Mouse (Mus musculus): ENCODE data around the gene Alcam. TPM values are rescaled to one million over a fixed set of nuclear protein-coding genes. Genes with fewer than 3 reads are reported as not detected.

Gene Alcam
- polyA plus RNA-seq, 1 experiment: 27.7 TPM

- H3K36me3 ChIP-seq (ENCODE audit: control insufficient read depth, insufficient read depth): no peaks in the 10 kb centered on the region
- no peaks in the 10 kb centered on the region for H3K79me2 ChIP-seq (ENCODE audit: control insufficient read depth, insufficient read depth)
- H3K79me3 ChIP-seq (ENCODE audit: low read depth): no peaks in the 10 kb centered on the region
- no peak overlapping the region for H3K4me3 ChIP-seq (ENCODE audit: insufficient read depth, poor library complexity, severe bottlenecking)
- H3K27me3 ChIP-seq (ENCODE audit: control insufficient read depth, insufficient read depth, insufficient read length): no peaks in the 10 kb centered on the region
- TF ChIP-seq MAX (IDR thresholded peaks at IDR 0.05) (no peak), MYOG (IDR thresholded peaks at IDR 0.05; ENCODE audit: control insufficient read depth, extremely low read depth, insufficient read length) (no peak), USF1 (IDR thresholded peaks at IDR 0.05; ENCODE audit: low read depth) (no peak), CEBPB (IDR thresholded peaks at IDR 0.05; ENCODE audit: low read depth) (no peak), FOSL1 (IDR thresholded peaks at IDR 0.05; ENCODE audit: insufficient read depth, low read length, poor library complexity, severe bottlenecking) (no peak), MYOD1 (IDR thresholded peaks at IDR 0.05; ENCODE audit: control insufficient read depth, insufficient read length, low read depth) (no peak), CTCF (IDR thresholded peaks at IDR 0.05; ENCODE audit: control insufficient read depth, insufficient read depth, insufficient read length) (no peak)
- no peak overlapping the region for H3ac ChIP-seq (ENCODE audit: control insufficient read depth, insufficient read length, low read depth)
These were observed 10.7 kb upstream of the Alcam start for GRCm38 (mm10) chr16:52464597-52464996.

DNA sequence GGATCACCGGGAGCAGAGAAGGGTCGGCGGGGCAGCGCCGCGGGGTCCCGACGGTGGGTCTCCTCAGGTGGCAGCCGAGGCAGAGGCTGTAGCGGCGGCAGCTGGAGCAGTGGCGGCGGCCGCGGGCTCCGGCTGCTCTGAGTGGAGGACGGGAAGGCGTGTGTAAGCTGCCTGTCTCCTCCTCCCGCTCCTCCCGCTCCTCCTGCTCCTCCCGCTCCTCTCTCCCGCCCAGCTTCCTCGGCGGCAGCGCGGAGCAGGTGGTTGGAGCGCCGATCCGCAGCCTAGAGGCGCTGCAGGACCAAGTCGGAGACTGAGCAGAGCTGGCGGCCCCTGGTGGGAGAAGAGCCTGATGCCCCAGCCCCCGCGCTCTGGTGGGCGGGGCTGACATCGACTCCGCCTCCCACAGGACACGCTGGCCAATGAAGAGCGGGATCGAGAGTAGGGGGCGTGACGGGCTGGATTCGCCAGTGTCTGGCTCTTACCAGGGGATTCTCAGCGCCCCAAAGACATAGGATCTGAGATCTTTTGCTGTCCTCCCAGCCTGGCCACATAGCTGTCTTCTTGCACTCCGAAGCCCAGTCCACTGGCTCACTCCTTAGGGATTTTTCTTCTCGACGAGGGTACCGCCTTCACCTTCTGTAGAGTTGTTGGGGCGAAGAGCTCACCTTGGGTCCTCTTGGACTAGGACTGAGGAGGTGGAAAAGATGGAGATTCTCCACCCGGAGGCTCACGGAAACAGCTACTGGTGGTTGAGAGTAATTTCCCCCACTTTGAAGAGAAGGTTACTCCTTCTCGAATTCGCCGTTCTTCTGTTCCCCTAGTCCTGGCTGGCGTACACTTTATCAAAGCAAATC is 785 bp downstream of the Alcam start:
- Histone ChIP-seq H3K79me3 (ENCODE audit: low read depth) (peaks cover 46% of the 10 kb centered on the region), H3K36me3 (ENCODE audit: control insufficient read depth, insufficient read depth) (peaks cover 5% of the 10 kb centered on the region), H3K27me3 (ENCODE audit: control insufficient read depth, insufficient read depth, insufficient read length) (no peaks in the 10 kb centered on the region), H3K79me2 (ENCODE audit: control insufficient read depth, insufficient read depth) (peaks cover 47% of the 10 kb centered on the region), H3ac (ENCODE audit: control insufficient read depth, insufficient read length, low read depth) (peak overlapping the region; percentile 79), H3K4me3 (ENCODE audit: insufficient read depth, poor library complexity, severe bottlenecking) (peak overlapping the region; percentile 86)
- TF ChIP-seq CEBPB (IDR thresholded peaks at IDR 0.05; ENCODE audit: low read depth): no peak
- TF ChIP-seq FOSL1 (IDR thresholded peaks at IDR 0.05; ENCODE audit: insufficient read depth, low read length, poor library complexity, severe bottlenecking): no peak
- peak; percentile 91 for TF ChIP-seq CTCF (IDR thresholded peaks at IDR 0.05; ENCODE audit: control insufficient read depth, insufficient read depth, insufficient read length)
- TF ChIP-seq MYOD1 (IDR thresholded peaks at IDR 0.05; ENCODE audit: control insufficient read depth, insufficient read length, low read depth): peak; percentile 41
- TF ChIP-seq MAX (IDR thresholded peaks at IDR 0.05): peak; percentile 81
- no peak for TF ChIP-seq USF1 (IDR thresholded peaks at IDR 0.05; ENCODE audit: low read depth)
- no peak for TF ChIP-seq MYOG (IDR thresholded peaks at IDR 0.05; ENCODE audit: control insufficient read depth, extremely low read depth, insufficient read length)

DNA sequence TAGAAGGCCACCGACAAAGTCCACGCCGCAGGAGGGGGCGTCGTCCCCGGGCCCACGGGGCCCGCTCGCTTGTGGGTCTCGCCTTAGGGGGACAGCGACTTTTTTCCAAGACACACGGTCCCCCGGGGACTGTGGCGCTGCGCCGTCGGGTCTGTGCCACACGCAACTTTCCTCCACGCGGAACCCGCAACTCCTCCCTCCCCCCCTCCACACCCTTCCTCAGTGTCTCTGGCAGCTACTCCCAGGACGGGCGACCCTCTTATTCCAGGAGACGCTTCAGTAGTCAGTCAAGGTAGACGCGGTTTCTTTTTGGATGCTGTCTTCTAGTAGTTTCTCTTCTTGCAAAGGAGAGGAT is 1.4 kb downstream of the Alcam start:
- Histone ChIP-seq H3K36me3 (ENCODE audit: control insufficient read depth, insufficient read depth) (peaks cover 5% of the 10 kb centered on the region), H3K4me3 (ENCODE audit: insufficient read depth, poor library complexity, severe bottlenecking) (peak overlapping the region; percentile 86), H3K79me3 (ENCODE audit: low read depth) (peaks cover 52% of the 10 kb centered on the region), H3K27me3 (ENCODE audit: control insufficient read depth, insufficient read depth, insufficient read length) (no peaks in the 10 kb centered on the region), H3K79me2 (ENCODE audit: control insufficient read depth, insufficient read depth) (peaks cover 53% of the 10 kb centered on the region), H3ac (ENCODE audit: control insufficient read depth, insufficient read length, low read depth) (peak overlapping the region; percentile 79)
- TF ChIP-seq MYOD1 (IDR thresholded peaks at IDR 0.05; ENCODE audit: control insufficient read depth, insufficient read length, low read depth) (no peak), USF1 (IDR thresholded peaks at IDR 0.05; ENCODE audit: low read depth) (no peak), CTCF (IDR thresholded peaks at IDR 0.05; ENCODE audit: control insufficient read depth, insufficient read depth, insufficient read length) (no peak), MYOG (IDR thresholded peaks at IDR 0.05; ENCODE audit: control insufficient read depth, extremely low read depth, insufficient read length) (no peak), FOSL1 (IDR thresholded peaks at IDR 0.05; ENCODE audit: insufficient read depth, low read length, poor library complexity, severe bottlenecking) (no peak), MAX (IDR thresholded peaks at IDR 0.05) (no peak)

- TF ChIP-seq MAX (IDR thresholded peaks at IDR 0.05) (no peak), CTCF (IDR thresholded peaks at IDR 0.05; ENCODE audit: control insufficient read depth, insufficient read depth, insufficient read length) (no peak), USF1 (IDR thresholded peaks at IDR 0.05; ENCODE audit: low read depth) (no peak), CEBPB (IDR thresholded peaks at IDR 0.05; ENCODE audit: low read depth) (no peak), FOSL1 (IDR thresholded peaks at IDR 0.05; ENCODE audit: insufficient read depth, low read length, poor library complexity, severe bottlenecking) (no peak), MYOD1 (IDR thresholded peaks at IDR 0.05; ENCODE audit: control insufficient read depth, insufficient read length, low read depth) (no peak), MYOG (IDR thresholded peaks at IDR 0.05; ENCODE audit: control insufficient read depth, extremely low read depth, insufficient read length) (no peak)
- peaks cover 58% of the 10 kb centered on the region for H3K79me2 ChIP-seq (ENCODE audit: control insufficient read depth, insufficient read depth)
These were observed 1.9 kb downstream of the Alcam start for GRCm38 (mm10) chr16:52451786-52452476.

GRCm38 (mm10) chr16:52451101-52451785 is 2.6 kb downstream of the Alcam start:
- Histone ChIP-seq H3K4me3 (ENCODE audit: insufficient read depth, poor library complexity, severe bottlenecking) (peak overlapping the region; percentile 86), H3K36me3 (ENCODE audit: control insufficient read depth, insufficient read depth) (peaks cover 5% of the 10 kb centered on the region)
- no peak for TF ChIP-seq MYOD1 (IDR thresholded peaks at IDR 0.05; ENCODE audit: control insufficient read depth, insufficient read length, low read depth)
- no peak for TF ChIP-seq MYOG (IDR thresholded peaks at IDR 0.05; ENCODE audit: control insufficient read depth, extremely low read depth, insufficient read length)
- no peak for TF ChIP-seq FOSL1 (IDR thresholded peaks at IDR 0.05; ENCODE audit: insufficient read depth, low read length, poor library complexity, severe bottlenecking)
- TF ChIP-seq CTCF (IDR thresholded peaks at IDR 0.05; ENCODE audit: control insufficient read depth, insufficient read depth, insufficient read length): no peak
- TF ChIP-seq CEBPB (IDR thresholded peaks at IDR 0.05; ENCODE audit: low read depth): no peak
- TF ChIP-seq USF1 (IDR thresholded peaks at IDR 0.05; ENCODE audit: low read depth): no peak

More at GRCm38 (mm10) chr16:52451786-52452476, 1.9 kb downstream of the Alcam start:
- Histone ChIP-seq H3K79me3 (ENCODE audit: low read depth) (peaks cover 57% of the 10 kb centered on the region), H3K27me3 (ENCODE audit: control insufficient read depth, insufficient read depth, insufficient read length) (no peaks in the 10 kb centered on the region), H3K4me3 (ENCODE audit: insufficient read depth, poor library complexity, severe bottlenecking) (peak overlapping the region; percentile 86), H3K36me3 (ENCODE audit: control insufficient read depth, insufficient read depth) (peaks cover 5% of the 10 kb centered on the region), H3ac (ENCODE audit: control insufficient read depth, insufficient read length, low read depth) (peak overlapping the region; percentile 79)

More at GRCm38 (mm10) chr16:52451101-52451785, 2.6 kb downstream of the Alcam start:
- H3ac ChIP-seq (ENCODE audit: control insufficient read depth, insufficient read length, low read depth): peak overlapping the region; percentile 79
- H3K79me2 ChIP-seq (ENCODE audit: control insufficient read depth, insufficient read depth): peaks cover 65% of the 10 kb centered on the region
- H3K79me3 ChIP-seq (ENCODE audit: low read depth): peaks cover 64% of the 10 kb centered on the region
- no peaks in the 10 kb centered on the region for H3K27me3 ChIP-seq (ENCODE audit: control insufficient read depth, insufficient read depth, insufficient read length)

Data from C2C12 (cell line).